Mouse (Mus musculus): ENCODE data around the gene Prkn. TPM values are rescaled to one million over a fixed set of nuclear protein-coding genes. Genes with fewer than 3 reads are reported as not detected.

The Prkn gene
- polyA plus RNA-seq, 1 experiment from 2014 or later: 5.7 TPM

DNA sequence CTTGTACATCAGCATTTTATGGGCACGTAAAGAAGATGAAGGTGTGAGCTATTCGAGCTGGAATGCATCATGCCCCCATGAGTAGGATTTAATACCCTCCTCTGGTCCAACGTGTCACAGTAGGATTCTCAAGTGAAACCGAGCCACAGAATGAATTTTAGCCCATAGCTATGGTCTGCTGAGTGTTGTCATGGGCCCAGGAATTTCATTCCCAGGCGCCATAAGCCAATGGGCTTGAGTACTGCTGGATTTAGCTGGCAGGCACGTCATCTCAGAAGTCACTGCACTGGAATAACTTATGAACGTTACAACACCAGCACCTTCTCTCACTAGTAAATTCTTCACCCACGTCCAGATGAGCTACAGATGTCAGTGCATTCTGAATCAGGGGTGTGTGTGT is 730.2 kb downstream of the Prkn start:
- H3K9ac ChIP-seq (ENCODE audit: low read depth, low read length): no peak overlapping the region
- no peaks in the 10 kb centered on the region for H3K4me1 ChIP-seq (ENCODE audit: control insufficient read depth, insufficient read depth, low read depth, low read length)
- H3K36me3 ChIP-seq (ENCODE audit: control insufficient read depth, insufficient read depth, low read length): no peaks in the 10 kb centered on the region
- no peak overlapping the region for H3K27ac ChIP-seq (ENCODE audit: low read depth, low read length)
- no peak for ATAC-seq
- no peaks in the 10 kb centered on the region for H3K27me3 ChIP-seq (replicated peaks; ENCODE audit: control insufficient read depth, insufficient read depth, low read length)
- WGBS: 61% methylated on average over 8 of the region's 8 CpGs
- no peak overlapping the region for H3K4me2 ChIP-seq (ENCODE audit: low read length)
- H3K9me3 ChIP-seq (ENCODE audit: control insufficient read depth, low read length): no peaks in the 10 kb centered on the region
- no peak overlapping the region for H3K4me3 ChIP-seq (ENCODE audit: low read length)

DNA sequence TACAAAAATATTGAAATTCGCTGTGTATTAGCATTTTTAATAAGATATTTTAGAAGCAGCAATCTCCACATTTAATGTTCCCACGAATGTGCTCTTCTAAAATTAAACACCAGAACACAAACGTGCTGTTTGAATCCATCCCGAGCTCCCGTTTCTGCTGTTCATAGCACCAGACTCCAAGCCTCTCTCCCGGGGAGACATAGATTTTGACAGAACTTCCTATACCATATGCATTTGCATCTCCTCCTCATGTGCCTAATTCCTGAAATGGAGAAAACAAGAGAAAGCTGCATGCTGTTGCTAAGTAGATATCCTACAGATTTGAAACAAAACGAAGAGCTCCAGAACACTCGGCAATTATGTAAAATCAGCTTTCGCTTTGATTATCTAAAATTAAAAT is 733.5 kb downstream of the Prkn start:
- Histone ChIP-seq H3K4me3 (ENCODE audit: low read length) (no peak overlapping the region), H3K9me3 (ENCODE audit: control insufficient read depth, low read length) (no peaks in the 10 kb centered on the region), H3K27ac (ENCODE audit: low read depth, low read length) (no peak overlapping the region), H3K4me1 (ENCODE audit: control insufficient read depth, insufficient read depth, low read depth, low read length) (no peaks in the 10 kb centered on the region), H3K36me3 (ENCODE audit: control insufficient read depth, insufficient read depth, low read length) (no peaks in the 10 kb centered on the region), H3K27me3 (replicated peaks; ENCODE audit: control insufficient read depth, insufficient read depth, low read length) (no peaks in the 10 kb centered on the region), H3K4me2 (ENCODE audit: low read length) (no peak overlapping the region), H3K9ac (ENCODE audit: low read depth, low read length) (no peak overlapping the region)
- ATAC-seq: no peak
- 90% methylated on average over 9 of the region's 9 CpGs for WGBS

GRCm38 (mm10) chr17:11585491-11585890 is 745.3 kb downstream of the Prkn start:
- ATAC-seq: no peak

DNA sequence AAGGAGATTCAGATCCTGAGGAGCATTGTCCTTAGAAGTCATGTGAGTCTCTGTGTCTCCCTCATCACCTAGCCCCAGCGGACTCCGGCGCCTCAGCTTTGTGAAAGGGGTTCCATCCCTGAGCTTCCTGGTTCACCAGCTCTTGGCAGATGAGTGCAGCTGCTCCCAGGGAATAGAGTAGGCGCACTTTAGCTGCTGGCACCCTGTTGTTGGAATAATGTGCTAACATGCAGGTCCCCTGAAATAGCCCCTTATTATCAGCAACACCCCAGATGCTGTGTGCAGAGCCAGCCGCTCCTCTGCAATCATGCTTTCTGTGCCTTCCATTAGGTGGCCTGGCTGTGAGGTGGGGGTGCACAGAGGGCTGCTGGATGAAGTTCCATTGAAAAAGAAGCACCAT is 767.7 kb downstream of the Prkn start:
- Histone ChIP-seq H3K4me3 (ENCODE audit: low read length) (no peak overlapping the region), H3K4me1 (ENCODE audit: control insufficient read depth, insufficient read depth, low read depth, low read length) (peaks cover 12% of the 10 kb centered on the region), H3K27me3 (replicated peaks; ENCODE audit: control insufficient read depth, insufficient read depth, low read length) (no peaks in the 10 kb centered on the region), H3K4me2 (ENCODE audit: low read length) (no peak overlapping the region), H3K9me3 (ENCODE audit: control insufficient read depth, low read length) (no peaks in the 10 kb centered on the region), H3K9ac (ENCODE audit: low read depth, low read length) (no peak overlapping the region), H3K27ac (ENCODE audit: low read depth, low read length) (no peak overlapping the region), H3K36me3 (ENCODE audit: control insufficient read depth, insufficient read depth, low read length) (no peaks in the 10 kb centered on the region)
- ATAC-seq: no peak
- 83% methylated on average over 5 of the region's 5 CpGs for WGBS

More at GRCm38 (mm10) chr17:11585491-11585890, 745.3 kb downstream of the Prkn start:
- Histone ChIP-seq H3K27ac (ENCODE audit: low read depth, low read length) (no peak overlapping the region), H3K9ac (ENCODE audit: low read depth, low read length) (no peak overlapping the region), H3K4me3 (ENCODE audit: low read length) (no peak overlapping the region), H3K27me3 (replicated peaks; ENCODE audit: control insufficient read depth, insufficient read depth, low read length) (no peaks in the 10 kb centered on the region), H3K4me1 (ENCODE audit: control insufficient read depth, insufficient read depth, low read depth, low read length) (no peaks in the 10 kb centered on the region), H3K9me3 (ENCODE audit: control insufficient read depth, low read length) (no peaks in the 10 kb centered on the region), H3K4me2 (ENCODE audit: low read length) (no peak overlapping the region), H3K36me3 (ENCODE audit: control insufficient read depth, insufficient read depth, low read length) (no peaks in the 10 kb centered on the region)
- 92% methylated on average over 4 of the region's 4 CpGs for WGBS

DNA sequence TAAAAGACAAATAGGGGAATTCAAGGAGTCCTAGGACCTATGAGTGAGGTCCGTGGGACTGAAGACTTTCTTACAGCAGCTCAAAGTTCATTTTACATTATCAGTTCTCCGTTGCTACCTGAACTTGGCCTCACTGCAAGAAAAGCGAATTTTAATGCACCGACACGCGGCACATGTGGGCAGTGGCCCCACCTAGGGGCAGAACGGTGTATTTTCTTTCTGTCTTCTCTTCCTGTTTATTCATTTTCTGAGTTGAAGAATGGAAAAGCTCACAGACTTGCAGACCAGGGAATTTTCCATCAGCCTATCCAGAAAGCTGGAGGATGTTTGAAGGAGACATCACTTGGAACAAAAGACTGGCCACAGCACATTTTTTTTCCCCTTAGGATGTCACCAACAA is 771.3 kb downstream of the Prkn start:
- no peaks in the 10 kb centered on the region for H3K27me3 ChIP-seq (replicated peaks; ENCODE audit: control insufficient read depth, insufficient read depth, low read length)
- H3K4me2 ChIP-seq (ENCODE audit: low read length): 0 out of 2 replicates have a peak overlapping the region, but pooled peaks have one; percentile 8
- ATAC-seq: no peak
- no peaks in the 10 kb centered on the region for H3K36me3 ChIP-seq (ENCODE audit: control insufficient read depth, insufficient read depth, low read length)
- H3K9ac ChIP-seq (ENCODE audit: low read depth, low read length): no peak overlapping the region
- WGBS: 6% methylated on average over 7 of the region's 7 CpGs
- no peak overlapping the region; the same call in 1 of the 2 replicates for H3K27ac ChIP-seq (ENCODE audit: low read depth, low read length)
- H3K4me3 ChIP-seq (ENCODE audit: low read length): no peak overlapping the region
- H3K4me1 ChIP-seq (ENCODE audit: control insufficient read depth, insufficient read depth, low read depth, low read length): peaks cover 18% of the 10 kb centered on the region
- H3K9me3 ChIP-seq (ENCODE audit: control insufficient read depth, low read length): no peaks in the 10 kb centered on the region

DNA sequence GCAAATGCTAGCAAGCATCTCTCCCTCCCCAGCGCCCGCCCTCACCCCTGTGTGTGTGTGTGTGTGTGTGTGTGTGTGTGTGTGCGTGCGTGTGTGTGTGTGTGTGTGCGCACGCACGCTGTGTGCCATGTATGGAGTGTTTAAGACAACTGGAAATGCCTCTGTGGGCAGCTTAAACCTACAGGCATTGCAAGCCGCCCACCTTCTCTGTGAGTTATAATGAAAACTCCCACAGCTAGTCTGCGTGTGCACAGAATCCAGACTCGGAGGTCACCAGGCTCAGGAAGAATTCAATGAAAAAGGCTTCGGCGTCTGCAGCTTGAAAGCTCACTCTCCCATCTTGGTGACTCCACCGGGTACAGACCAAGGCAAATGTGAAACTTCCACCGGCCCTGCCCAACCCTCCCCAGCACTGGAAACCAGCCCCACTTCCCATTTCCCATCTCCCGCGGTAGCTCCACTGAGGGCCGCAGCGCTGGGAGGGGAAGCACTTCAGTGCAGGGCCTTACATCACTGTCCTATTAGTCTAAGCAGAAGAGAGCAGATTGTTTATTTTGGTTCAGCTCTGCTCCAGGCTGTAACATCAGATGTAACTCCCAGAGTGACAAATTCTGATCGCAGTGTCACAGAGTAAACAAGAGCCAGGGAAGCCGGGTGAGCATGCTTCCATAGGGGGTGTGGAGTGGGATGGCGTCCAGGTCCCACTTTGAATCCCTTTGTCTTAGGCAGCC is 772.8 kb downstream of the Prkn start:
- no peak for ATAC-seq
- no peaks in the 10 kb centered on the region for H3K36me3 ChIP-seq (ENCODE audit: control insufficient read depth, insufficient read depth, low read length)
- peaks cover 18% of the 10 kb centered on the region for H3K4me1 ChIP-seq (ENCODE audit: control insufficient read depth, insufficient read depth, low read depth, low read length)
- no peak overlapping the region for H3K27ac ChIP-seq (ENCODE audit: low read depth, low read length)
- no peaks in the 10 kb centered on the region for H3K9me3 ChIP-seq (ENCODE audit: control insufficient read depth, low read length)
- H3K4me3 ChIP-seq (ENCODE audit: low read length): no peak overlapping the region
- 53% methylated on average over 21 of the region's 21 CpGs for WGBS
- no peaks in the 10 kb centered on the region for H3K27me3 ChIP-seq (replicated peaks; ENCODE audit: control insufficient read depth, insufficient read depth, low read length)
- H3K4me2 ChIP-seq (ENCODE audit: low read length): no peak overlapping the region; the same call in 1 of the 2 replicates
- H3K9ac ChIP-seq (ENCODE audit: low read depth, low read length): 0 out of 2 replicates have a peak overlapping the region, but pooled peaks have one; percentile 14

DNA sequence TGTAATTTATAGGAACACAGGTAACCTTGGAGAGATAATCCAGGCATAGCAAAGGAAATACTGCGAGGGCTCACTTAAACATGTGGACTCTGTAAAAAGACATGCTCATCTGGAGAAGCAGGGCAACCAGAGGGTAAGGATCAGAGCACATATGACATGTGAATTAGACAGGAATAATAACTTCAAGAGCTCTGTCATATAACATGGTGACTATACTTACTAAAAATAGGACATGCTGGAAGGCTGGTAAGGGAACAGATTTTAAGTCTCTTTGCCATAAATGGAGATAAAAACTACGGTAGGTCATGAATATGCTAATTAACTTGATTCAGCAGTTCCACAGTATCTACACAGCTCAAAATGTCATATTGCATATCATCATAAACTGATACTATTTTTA is 777.4 kb downstream of the Prkn start:
- Histone ChIP-seq H3K4me1 (ENCODE audit: control insufficient read depth, insufficient read depth, low read depth, low read length) (peaks cover 9% of the 10 kb centered on the region), H3K27me3 (replicated peaks; ENCODE audit: control insufficient read depth, insufficient read depth, low read length) (no peaks in the 10 kb centered on the region), H3K9me3 (ENCODE audit: control insufficient read depth, low read length) (no peaks in the 10 kb centered on the region), H3K36me3 (ENCODE audit: control insufficient read depth, insufficient read depth, low read length) (no peaks in the 10 kb centered on the region), H3K9ac (ENCODE audit: low read depth, low read length) (no peak overlapping the region), H3K4me3 (ENCODE audit: low read length) (no peak overlapping the region), H3K4me2 (ENCODE audit: low read length) (no peak overlapping the region), H3K27ac (ENCODE audit: low read depth, low read length) (no peak overlapping the region)
- ATAC-seq: no peak
- 62% methylated on average over 2 of the region's 2 CpGs for WGBS

DNA sequence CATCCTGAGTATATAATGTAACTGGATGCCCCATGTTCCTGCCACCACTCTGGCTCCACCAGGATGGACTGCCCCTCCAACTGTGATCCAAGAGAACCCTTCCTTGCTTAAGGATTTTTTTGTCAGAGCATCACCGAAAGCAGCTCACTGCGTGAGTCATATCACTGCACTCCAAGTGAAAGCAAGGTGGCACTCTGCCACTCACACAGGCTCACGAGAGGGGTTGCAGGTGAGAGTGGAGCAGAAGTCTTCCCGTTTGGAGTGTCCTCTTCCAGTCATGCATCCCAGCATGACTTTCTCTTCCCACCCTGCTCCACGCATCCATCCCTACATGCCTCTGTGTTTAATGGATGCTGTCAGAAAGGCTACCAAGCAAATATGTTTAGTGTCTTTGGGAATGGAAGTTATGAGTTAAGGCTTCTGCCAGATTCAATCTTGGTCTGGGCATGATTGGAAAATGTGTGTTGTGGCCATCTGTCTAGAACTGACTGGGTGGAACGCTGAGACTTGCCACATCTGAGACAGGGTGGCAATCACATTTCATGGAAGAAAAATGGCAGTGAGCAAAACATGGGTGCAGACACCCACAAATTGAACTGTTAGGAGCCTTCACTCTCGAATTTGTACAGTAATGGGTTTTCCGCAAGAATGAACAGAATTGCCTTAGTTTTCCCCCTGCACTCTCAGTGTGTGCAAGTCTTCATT is 778.9 kb downstream of the Prkn start:
- no peak for ATAC-seq
- WGBS: 78% methylated on average over 8 of the region's 8 CpGs
- Histone ChIP-seq H3K27me3 (replicated peaks; ENCODE audit: control insufficient read depth, insufficient read depth, low read length) (no peaks in the 10 kb centered on the region), H3K27ac (ENCODE audit: low read depth, low read length) (no peak overlapping the region), H3K4me3 (ENCODE audit: low read length) (no peak overlapping the region), H3K4me1 (ENCODE audit: control insufficient read depth, insufficient read depth, low read depth, low read length) (no peaks in the 10 kb centered on the region), H3K9me3 (ENCODE audit: control insufficient read depth, low read length) (no peaks in the 10 kb centered on the region), H3K4me2 (ENCODE audit: low read length) (no peak overlapping the region), H3K36me3 (ENCODE audit: control insufficient read depth, insufficient read depth, low read length) (no peaks in the 10 kb centered on the region), H3K9ac (ENCODE audit: low read depth, low read length) (no peak overlapping the region)

DNA sequence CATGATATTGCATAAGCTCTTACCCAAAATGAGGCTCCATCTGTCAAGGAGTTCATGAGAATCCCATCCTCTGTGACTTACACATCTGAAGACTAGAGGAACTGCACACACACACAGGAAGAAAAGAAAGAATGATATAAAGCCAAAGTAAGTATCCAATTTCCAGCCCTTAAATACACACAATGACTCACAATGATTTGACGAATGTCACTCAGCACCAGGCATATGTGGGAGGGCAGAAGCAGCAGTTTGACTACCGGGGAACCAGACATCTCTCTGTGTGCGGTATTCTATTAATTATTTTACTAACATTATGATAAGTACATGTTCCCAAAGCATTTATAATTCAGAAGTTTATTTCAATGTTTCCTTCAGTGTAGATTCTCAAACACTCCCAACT is 780.6 kb downstream of the Prkn start:
- Histone ChIP-seq H3K36me3 (ENCODE audit: control insufficient read depth, insufficient read depth, low read length) (no peaks in the 10 kb centered on the region), H3K4me2 (ENCODE audit: low read length) (no peak overlapping the region), H3K4me1 (ENCODE audit: control insufficient read depth, insufficient read depth, low read depth, low read length) (no peaks in the 10 kb centered on the region), H3K4me3 (ENCODE audit: low read length) (no peak overlapping the region), H3K9ac (ENCODE audit: low read depth, low read length) (no peak overlapping the region), H3K27me3 (replicated peaks; ENCODE audit: control insufficient read depth, insufficient read depth, low read length) (no peaks in the 10 kb centered on the region), H3K27ac (ENCODE audit: low read depth, low read length) (no peak overlapping the region), H3K9me3 (ENCODE audit: control insufficient read depth, low read length) (no peaks in the 10 kb centered on the region)
- no peak for ATAC-seq
- 81% methylated on average over 3 of the region's 3 CpGs for WGBS
